Mouse (Mus musculus): ENCODE measurements around the gene 4933402N03Rik.

GRCm38 (mm10) chr7:131187996-131188395, 41.9 kb upstream of the 4933402N03Rik start:
- TF ChIP-seq POLR2A (IDR thresholded peaks at IDR 0.05; ENCODE audit: low read depth, low read length) (no peak), CTCF (IDR thresholded peaks at IDR 0.05; ENCODE audit: extremely low read depth, insufficient read length, insufficient replicate concordance, low read depth, low read length) (no peak)

All from small intestine, adult 2 months (tissue).